Mouse (Mus musculus): ENCODE results near the gene Pms2.

DNA sequence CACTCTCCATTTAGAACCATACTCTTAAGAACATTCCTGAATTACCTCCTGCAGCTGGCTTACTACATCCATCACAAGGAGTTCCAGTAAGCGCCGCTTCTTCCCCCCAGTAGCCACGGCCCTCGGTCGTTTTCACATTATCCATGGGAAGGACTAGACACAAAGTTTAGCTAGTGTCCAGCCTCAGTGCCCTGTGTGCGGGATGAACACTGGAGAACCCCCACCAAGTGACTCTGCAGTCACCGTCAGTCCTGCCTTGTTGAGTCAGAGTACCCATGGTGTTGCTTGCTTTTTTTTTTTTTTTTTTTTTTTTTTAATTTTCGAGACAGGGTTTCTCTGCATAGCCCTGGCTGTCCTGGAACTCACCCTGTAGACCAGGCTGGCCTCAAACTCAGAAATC lies 51.4 kb downstream of the Pms2 start:
- TF ChIP-seq POLR2A (IDR thresholded peaks at IDR 0.05; ENCODE audit: low read depth, low read length) (no peak), CTCF (IDR thresholded peaks at IDR 0.05; ENCODE audit: extremely low read depth, insufficient read depth, insufficient read length, insufficient replicate concordance) (no peak)

All from spleen, adult 2 months (tissue).